Mouse (Mus musculus) megakaryocyte, embryonic 14.5 days (primary cell): ENCODE measurements at regions not wholly inside any gene's neighbourhood (a gene's known extent, or its start where the extent isn't known, plus 50 kb on each side); places are given as distances from the start of the nearest gene placed in this dataset.

Source experiments
- H3K27me3 ChIP-seq: replicated peaks from 2 replicates; pipeline ENCODE3; 2012; ENCODE audit warnings: inconsistent platforms
- H3K36me3 ChIP-seq: replicated peaks from 2 replicates; pipeline ENCODE3; 2012; ENCODE audit warnings: low read length, inconsistent platforms, mixed read lengths
- H3K4me1 ChIP-seq: 2 replicates; pipeline ENCODE4 v1.6.1; 2012; ENCODE audit warnings: inconsistent platforms
- H3K4me3 ChIP-seq: replicated peaks from 2 replicates; pipeline ENCODE3; 2012; ENCODE audit warnings: moderate library complexity, mild to moderate bottlenecking, inconsistent platforms
- H3K9me3 ChIP-seq: 2 replicates; pipeline ENCODE4 v1.6.1; 2012; ENCODE audit warnings: inconsistent platforms
- FLI1 ChIP-seq: IDR thresholded peaks from 2 replicates; pipeline ENCODE4 v1.6.1; 2012; ENCODE audit warnings: low read length, inconsistent platforms, mixed read lengths
- GATA1 ChIP-seq: IDR thresholded peaks from 3 replicates; pipeline ENCODE4 v1.6.1; 2012; ENCODE audit warnings: mixed read lengths, low read length, inconsistent platforms, borderline replicate concordance

DNA sequence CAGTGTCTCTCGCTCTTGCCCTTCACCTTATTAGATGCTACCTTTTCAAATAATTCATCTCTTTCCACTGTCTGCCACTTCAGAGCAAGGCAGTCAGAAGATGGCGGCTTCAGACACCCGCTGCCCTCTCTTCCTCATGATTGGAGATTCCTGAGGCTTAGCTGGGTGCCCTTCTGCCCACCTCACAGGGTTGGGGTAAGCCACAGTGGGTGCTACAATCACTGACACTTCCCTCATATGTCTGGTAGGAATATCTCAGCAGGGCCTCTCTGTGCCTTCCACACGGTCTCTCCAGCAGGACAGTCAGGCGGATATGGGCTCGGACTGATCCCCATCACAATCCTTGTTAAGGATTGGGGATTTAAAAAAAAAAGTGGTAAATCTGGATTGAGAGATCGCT lies 53.2 kb upstream of the Rpl36-ps4 start:
- TF ChIP-seq FLI1 (no peak), GATA1 (no peak)
- H3K4me1 ChIP-seq, result no peaks in the 10 kb centered on the region
- no peaks in the 10 kb centered on the region for H3K27me3 ChIP-seq
- H3K4me3 ChIP-seq, result no peak overlapping the region
- H3K36me3 ChIP-seq, result no peaks in the 10 kb centered on the region
- H3K9me3 ChIP-seq, result peaks cover 40% of the 10 kb centered on the region

DNA sequence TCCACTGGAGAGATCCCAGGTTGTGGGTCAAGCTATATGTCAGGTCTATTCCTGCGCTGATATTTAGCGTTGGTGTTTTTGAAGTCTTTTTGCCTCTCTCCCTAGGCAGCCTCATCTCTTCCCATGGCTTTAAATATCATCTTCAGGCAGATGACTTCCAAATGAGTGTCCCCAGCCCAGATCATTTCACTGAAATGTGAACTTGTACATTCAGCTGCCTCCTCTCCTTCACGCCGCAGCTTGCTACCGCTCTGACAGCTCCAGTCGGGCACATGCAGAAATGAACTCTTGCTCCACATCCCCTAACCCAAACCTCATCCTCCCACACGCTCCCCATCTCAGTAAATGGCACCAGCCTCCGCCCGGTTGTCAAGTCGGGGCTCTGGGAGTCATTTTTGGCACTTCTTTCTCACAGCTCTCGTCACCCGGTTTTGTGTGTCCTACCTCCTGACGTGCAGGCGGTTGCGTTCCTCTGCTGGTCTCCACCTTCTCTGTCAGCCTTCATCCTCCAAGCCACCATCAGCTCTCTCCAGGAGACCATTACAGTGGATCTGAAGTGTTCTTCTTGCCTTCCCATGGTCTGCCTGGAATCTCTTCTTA lies 54.0 kb upstream of the Rpl36-ps4 start:
- no peaks in the 10 kb centered on the region for H3K4me1 ChIP-seq
- no peak overlapping the region for H3K4me3 ChIP-seq
- peaks cover 41% of the 10 kb centered on the region for H3K9me3 ChIP-seq
- TF ChIP-seq GATA1 (no peak), FLI1 (no peak)
- no peaks in the 10 kb centered on the region for H3K27me3 ChIP-seq
- H3K36me3 ChIP-seq, result no peaks in the 10 kb centered on the region

DNA sequence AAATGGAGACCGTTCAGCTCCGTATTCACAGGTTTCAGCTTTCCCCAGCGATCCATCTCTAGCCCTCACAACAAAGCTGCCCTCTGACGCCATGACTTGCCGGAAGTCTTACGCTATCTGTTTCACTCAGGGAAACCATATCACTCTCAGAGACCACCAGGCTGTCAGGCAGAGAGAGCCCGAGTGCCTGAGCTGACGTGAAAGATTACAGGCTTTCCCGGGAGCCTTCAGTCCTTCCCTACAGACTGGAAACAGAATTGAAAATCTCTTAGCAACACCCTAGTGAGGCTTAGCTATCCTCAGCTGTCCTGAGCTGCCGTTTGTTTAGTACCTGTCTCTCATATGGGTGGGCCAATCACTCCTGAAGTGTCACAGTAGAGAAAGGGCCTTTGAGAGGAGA lies 54.6 kb upstream of the Rpl36-ps4 start:
- Histone ChIP-seq H3K4me1 (no peaks in the 10 kb centered on the region), H3K9me3 (peaks cover 47% of the 10 kb centered on the region), H3K27me3 (no peaks in the 10 kb centered on the region), H3K36me3 (no peaks in the 10 kb centered on the region), H3K4me3 (no peak overlapping the region)
- TF ChIP-seq GATA1 (no peak), FLI1 (no peak)

DNA sequence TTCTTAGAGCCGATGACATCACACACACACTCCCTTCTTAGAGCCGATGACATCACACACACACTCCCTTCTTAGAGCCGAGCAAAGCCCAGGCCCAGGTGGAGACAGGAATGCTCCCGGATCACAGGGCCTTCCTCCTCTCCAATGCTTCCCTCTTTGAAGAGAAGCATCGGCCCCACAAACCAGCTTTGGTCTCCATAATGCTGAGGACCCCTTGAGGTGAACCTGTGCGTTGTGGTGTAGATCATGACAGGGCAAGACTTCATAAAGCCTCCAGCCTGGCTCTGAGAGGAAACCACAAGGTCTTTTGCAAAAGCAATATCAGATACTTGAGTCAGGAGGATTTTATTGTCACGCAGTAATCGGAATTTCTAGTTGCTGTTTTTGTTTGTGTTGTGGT lies 55.3 kb upstream of the Rpl36-ps4 start:
- TF ChIP-seq FLI1 (no peak), GATA1 (no peak)
- Histone ChIP-seq H3K4me3 (no peak overlapping the region), H3K4me1 (no peaks in the 10 kb centered on the region), H3K36me3 (no peaks in the 10 kb centered on the region), H3K9me3 (peaks cover 50% of the 10 kb centered on the region), H3K27me3 (no peaks in the 10 kb centered on the region)

DNA sequence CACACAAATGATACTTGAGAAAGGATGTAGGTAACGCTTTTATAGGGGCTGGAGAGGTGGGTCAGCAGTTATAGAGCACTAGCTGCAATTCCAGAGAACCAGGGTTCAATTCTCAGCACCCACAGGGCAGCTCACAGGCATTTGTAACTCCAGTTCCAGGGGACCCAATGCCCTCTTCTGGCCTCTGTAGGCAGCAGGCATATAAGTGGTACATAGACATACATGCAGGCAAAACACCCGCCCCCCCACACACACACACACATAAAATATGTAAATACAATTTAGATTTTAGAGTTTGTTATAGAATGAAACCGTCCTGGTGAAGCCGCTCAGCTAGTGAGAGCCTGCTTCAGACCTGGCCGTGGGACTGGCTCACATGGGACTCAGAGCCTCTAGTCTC lies 55.9 kb upstream of the Rpl36-ps4 start:
- no peaks in the 10 kb centered on the region for H3K27me3 ChIP-seq
- no peaks in the 10 kb centered on the region for H3K36me3 ChIP-seq
- H3K4me3 ChIP-seq, result no peak overlapping the region
- no peak for TF ChIP-seq GATA1
- no peak for TF ChIP-seq FLI1
- H3K4me1 ChIP-seq, result no peaks in the 10 kb centered on the region
- peaks cover 50% of the 10 kb centered on the region for H3K9me3 ChIP-seq

DNA sequence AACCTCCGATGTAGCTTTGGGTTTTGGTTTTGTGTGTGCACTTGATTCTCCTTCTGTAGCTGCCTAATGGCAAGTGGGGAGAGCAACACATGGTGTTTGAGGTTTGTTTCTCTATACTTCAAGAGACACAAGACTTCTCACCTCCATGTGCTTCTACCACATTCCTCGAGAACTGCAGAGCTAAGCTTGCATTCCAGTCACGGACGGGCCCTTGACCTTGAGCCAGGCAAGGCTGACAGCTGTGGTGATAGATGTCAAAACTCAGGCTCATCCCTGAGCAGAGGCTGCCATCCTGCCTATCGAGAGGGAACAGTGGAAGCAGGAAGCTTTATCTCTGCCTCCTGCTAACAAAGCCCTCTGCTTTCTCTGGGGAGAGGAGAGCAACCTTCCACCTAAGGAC lies 59.2 kb upstream of the Rpl36-ps4 start:
- Histone ChIP-seq H3K4me1 (no peaks in the 10 kb centered on the region), H3K36me3 (no peaks in the 10 kb centered on the region), H3K27me3 (no peaks in the 10 kb centered on the region), H3K9me3 (peaks cover 34% of the 10 kb centered on the region), H3K4me3 (no peak overlapping the region)
- TF ChIP-seq GATA1 (no peak), FLI1 (no peak)

DNA sequence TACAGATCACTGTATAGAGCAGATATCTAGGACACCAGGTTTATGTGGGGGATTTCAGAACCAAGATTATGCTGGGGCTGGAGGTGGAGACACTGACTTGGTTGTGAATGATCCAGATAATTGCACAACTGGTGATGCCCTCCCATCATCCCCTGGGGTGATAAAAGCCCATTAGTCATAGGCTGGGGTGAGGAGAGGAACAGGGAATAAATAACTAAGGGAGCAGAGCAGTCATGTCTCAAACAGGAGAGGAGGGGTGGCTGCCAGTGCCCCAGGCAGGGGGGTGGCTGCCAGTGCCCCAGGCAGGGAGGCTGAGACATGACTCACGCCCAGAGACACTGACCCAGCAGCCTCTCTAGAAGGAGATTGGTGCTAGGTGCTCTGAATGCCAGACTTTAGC lies 53.7 kb upstream of the Kcnk12 start:
- no peak for TF ChIP-seq GATA1
- no peak for TF ChIP-seq FLI1
- H3K36me3 ChIP-seq, result no peaks in the 10 kb centered on the region
- H3K4me3 ChIP-seq, result no peak overlapping the region
- H3K9me3 ChIP-seq, result peaks cover 45% of the 10 kb centered on the region
- no peaks in the 10 kb centered on the region for H3K27me3 ChIP-seq
- H3K4me1 ChIP-seq, result no peaks in the 10 kb centered on the region

DNA sequence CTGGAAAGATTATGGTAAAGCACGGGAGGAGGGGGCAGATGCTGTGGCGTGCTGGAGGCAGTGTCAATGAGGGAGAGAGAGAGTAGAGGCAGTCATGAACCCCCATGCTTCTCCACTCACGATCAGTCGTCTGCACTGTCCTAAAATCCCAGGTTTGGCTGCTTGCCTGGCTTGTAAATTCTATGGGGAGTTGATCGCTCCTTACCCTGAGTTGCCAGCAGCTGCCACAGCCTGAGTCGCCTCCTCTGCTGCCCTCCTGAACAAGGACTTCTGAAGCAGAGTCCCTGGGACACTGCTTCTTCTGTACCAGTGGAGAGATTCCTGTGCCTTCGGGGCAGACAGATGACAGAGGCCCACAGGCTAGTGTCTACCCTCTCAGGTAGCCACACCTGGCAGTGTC lies 52.1 kb upstream of the Kcnk12 start:
- H3K9me3 ChIP-seq, result peaks cover 48% of the 10 kb centered on the region
- no peaks in the 10 kb centered on the region for H3K27me3 ChIP-seq
- H3K4me1 ChIP-seq, result no peaks in the 10 kb centered on the region
- TF ChIP-seq FLI1 (no peak), GATA1 (no peak)
- no peak overlapping the region for H3K4me3 ChIP-seq
- no peaks in the 10 kb centered on the region for H3K36me3 ChIP-seq

DNA sequence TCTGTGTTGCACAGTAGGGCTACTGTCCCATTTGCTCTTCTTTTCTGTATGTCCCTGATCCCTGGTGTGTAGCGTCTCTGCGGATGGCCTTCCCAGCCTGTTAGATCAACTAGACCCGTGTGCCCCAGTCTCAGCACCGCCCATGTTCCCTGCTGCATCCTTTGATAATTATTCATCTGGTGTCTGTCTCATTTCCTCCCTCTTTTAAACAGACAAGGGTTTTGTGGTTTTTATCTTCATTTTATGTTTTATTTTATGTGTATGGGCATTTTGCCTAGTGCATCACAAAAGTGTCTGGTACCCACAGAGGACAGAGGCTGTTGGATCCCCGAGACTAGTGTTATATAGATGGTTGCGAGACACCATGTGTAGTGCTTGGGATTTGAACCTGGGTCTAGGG lies 51.6 kb upstream of the Kcnk12 start:
- Histone ChIP-seq H3K9me3 (peaks cover 49% of the 10 kb centered on the region), H3K4me3 (no peak overlapping the region), H3K27me3 (no peaks in the 10 kb centered on the region), H3K36me3 (no peaks in the 10 kb centered on the region), H3K4me1 (peaks cover 3% of the 10 kb centered on the region; the same call in 1 of the 2 replicates)
- no peak for TF ChIP-seq GATA1
- no peak for TF ChIP-seq FLI1

DNA sequence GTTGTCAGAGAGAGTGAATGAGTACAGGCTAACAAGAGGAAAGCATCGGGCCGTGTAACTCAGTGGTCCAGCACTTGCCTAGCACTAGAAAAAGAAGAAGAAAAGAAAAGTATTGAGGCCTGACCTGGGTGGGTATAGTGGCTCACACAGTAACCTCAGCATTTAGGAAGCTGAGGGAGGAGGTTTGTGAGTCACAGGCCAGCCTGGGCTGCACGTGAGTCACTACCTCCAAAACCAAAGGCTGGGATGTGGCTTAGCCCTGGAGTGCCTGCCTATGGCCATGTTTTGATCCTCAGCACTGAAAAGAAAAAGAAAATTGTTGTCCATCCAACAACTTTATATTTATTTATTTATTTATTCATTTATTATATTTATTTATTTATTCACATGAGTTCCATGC lies 51.2 kb upstream of the Kcnk12 start:
- no peak overlapping the region for H3K4me3 ChIP-seq
- no peaks in the 10 kb centered on the region for H3K36me3 ChIP-seq
- no peaks in the 10 kb centered on the region for H3K27me3 ChIP-seq
- peaks cover 49% of the 10 kb centered on the region for H3K9me3 ChIP-seq
- TF ChIP-seq FLI1, result no peak
- TF ChIP-seq GATA1, result no peak
- H3K4me1 ChIP-seq, result peaks cover 5% of the 10 kb centered on the region; the same call in 1 of the 2 replicates
